Mouse (Mus musculus): ENCODE data around the gene Ahcyl1. TPM values are rescaled to one million over a fixed set of nuclear protein-coding genes. Genes with fewer than 3 reads are reported as not detected.
"Not testable (repeated sequence)": the region's sequence is repeated elsewhere in the genome, so short reads cannot be mapped to it uniquely, and the experiment has no call there.

Ahcyl1 gene
- polyA plus RNA-seq, 2 experiments: 28.6 to 30.1 TPM

DNA sequence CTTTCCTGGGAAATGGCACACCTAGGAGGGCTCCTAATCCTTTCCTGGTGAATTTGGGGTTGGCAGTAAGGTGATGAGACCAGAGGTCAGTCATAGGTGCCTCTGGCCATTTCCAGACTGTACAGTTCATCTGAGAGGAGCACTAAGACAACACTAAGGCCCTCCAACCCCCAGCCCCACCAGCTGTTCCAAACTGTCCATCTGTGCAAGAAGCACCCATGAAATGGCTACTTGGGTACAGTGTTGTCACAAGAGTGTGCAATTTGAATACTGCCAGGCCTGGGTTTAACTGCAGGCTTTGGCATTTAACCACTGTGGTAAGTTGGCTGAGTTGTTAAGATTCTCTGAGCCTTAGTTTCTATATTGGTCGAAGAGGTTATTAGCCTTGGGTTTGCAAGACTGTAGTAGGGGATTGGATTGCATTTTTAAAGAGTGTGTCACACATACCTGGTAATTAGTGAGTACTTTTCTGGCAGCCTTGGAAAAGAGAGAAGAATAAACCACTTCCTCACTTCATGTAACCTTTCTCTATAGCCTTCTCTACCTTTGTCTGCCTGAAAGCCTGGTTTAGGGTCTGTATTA is 41.3 kb upstream of the Ahcyl1 start:
- WGBS (ENCODE audit: insufficient replicate concordance): 47% methylated on average over 1 of the region's 1 CpGs
- ATAC-seq (ENCODE audit: insufficient read depth): no peak

DNA sequence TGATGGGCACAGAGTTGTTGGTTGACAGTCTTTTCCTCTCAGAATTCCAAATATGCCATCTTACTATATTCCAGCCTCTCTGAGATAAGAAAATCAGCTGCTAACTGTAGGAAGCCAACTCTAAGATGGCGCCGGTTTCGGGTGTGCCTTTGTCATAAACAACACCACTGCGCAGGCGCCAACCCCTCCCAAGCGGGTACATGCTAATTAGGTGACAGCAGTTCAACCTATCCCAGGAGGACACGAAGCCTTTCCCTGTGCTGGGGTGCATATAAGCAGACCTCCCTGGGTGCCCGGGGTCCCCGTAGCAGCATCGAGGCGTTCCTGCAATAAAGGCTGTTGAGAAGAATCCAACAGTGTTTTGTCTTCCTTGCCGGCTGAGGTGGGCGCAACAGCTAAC is 39.3 kb upstream of the Ahcyl1 start:
- H3K4me3 ChIP-seq (ENCODE audit: insufficient read depth in 1 of 2, low read depth in 2 of 2, low read length in 2 of 2); ATAC-seq (ENCODE audit: insufficient read depth); H3K27me3 ChIP-seq (ENCODE audit: control insufficient read depth, insufficient read depth, low read length); H3K36me3 ChIP-seq (replicated peaks; ENCODE audit: control insufficient read depth, insufficient read depth, low read depth); H3K4me1 ChIP-seq (replicated peaks; ENCODE audit: control insufficient read depth in 2 of 2, insufficient read depth in 2 of 2, low read length in 1 of 2); DNase-seq (ENCODE audit: low read depth in 3 of 3, low spot score in 3 of 3); H3K9ac ChIP-seq (replicated peaks); H3K27ac ChIP-seq; H3K4me2 ChIP-seq (ENCODE audit: low read depth); H3K9me3 ChIP-seq (ENCODE audit: control insufficient read depth, low read length): not testable (repeated sequence)
- WGBS (ENCODE audit: insufficient replicate concordance): 84% methylated on average over 13 of the region's 13 CpGs

More for the DNA sequence above, 41.3 kb upstream of the Ahcyl1 start:
- Histone ChIP-seq H3K36me3 (replicated peaks; ENCODE audit: control insufficient read depth, insufficient read depth, low read depth) (no peaks in the 10 kb centered on the region), H3K4me3 (ENCODE audit: insufficient read depth in 1 of 2, low read depth in 2 of 2, low read length in 2 of 2) (no peak overlapping the region), H3K9me3 (ENCODE audit: control insufficient read depth, low read length) (no peaks in the 10 kb centered on the region), H3K27ac (no peak overlapping the region), H3K4me1 (replicated peaks; ENCODE audit: control insufficient read depth in 2 of 2, insufficient read depth in 2 of 2, low read length in 1 of 2) (peaks cover 0 to 13% of the 10 kb centered on the region in 2 experiments; a peak in 1 of 4 replicates), H3K27me3 (ENCODE audit: control insufficient read depth, insufficient read depth, low read length) (no peaks in the 10 kb centered on the region), H3K9ac (replicated peaks) (no peak overlapping the region), H3K4me2 (ENCODE audit: low read depth) (no peak overlapping the region)
- no peak for TF ChIP-seq CTCF (IDR thresholded peaks at IDR 0.05; ENCODE audit: low read depth)
- no peak for TF ChIP-seq EP300 (IDR thresholded peaks at IDR 0.05; ENCODE audit: low read depth)
- DNase-seq (ENCODE audit: low read depth in 3 of 3, low spot score in 3 of 3): no peak

DNA sequence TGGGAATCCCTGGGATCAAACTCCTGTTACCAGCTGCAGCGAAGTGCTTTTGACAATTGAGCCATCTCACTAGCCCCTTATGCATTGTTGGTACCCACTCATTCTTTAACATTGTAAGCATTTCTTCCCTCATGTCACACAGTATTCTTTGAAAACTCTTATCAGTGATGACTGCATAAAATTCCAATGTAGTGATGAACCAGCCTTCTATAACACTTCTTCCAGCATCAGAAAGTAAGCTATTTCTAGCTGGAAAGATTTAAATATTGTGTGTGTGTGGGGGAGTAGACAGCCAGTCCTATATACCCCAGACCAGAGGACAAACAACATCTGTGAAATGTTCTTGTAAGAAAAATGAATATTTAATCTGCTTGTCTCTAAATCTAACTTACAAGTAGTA is 37.0 kb upstream of the Ahcyl1 start:
- no peak for ATAC-seq (ENCODE audit: insufficient read depth)
- H3K9ac ChIP-seq (replicated peaks): no peak overlapping the region
- H3K36me3 ChIP-seq (replicated peaks; ENCODE audit: control insufficient read depth, insufficient read depth, low read depth): no peaks in the 10 kb centered on the region
- no peak for TF ChIP-seq CTCF (IDR thresholded peaks at IDR 0.05; ENCODE audit: low read depth)
- TF ChIP-seq EP300 (IDR thresholded peaks at IDR 0.05; ENCODE audit: low read depth): no peak
- H3K4me1 ChIP-seq (replicated peaks; ENCODE audit: control insufficient read depth in 2 of 2, insufficient read depth in 2 of 2, low read length in 1 of 2): no peaks in the 10 kb centered on the region
- no peak for DNase-seq (ENCODE audit: low read depth in 3 of 3, low spot score in 3 of 3)
- H3K27ac ChIP-seq: no peak overlapping the region
- no peak overlapping the region for H3K4me2 ChIP-seq (ENCODE audit: low read depth)
- H3K4me3 ChIP-seq (ENCODE audit: insufficient read depth in 1 of 2, low read depth in 2 of 2, low read length in 2 of 2): no peak overlapping the region
- no peaks in the 10 kb centered on the region for H3K27me3 ChIP-seq (ENCODE audit: control insufficient read depth, insufficient read depth, low read length)
- H3K9me3 ChIP-seq (ENCODE audit: control insufficient read depth, low read length): no peaks in the 10 kb centered on the region
- WGBS (ENCODE audit: insufficient replicate concordance): 64% methylated on average over 1 of the region's 1 CpGs

DNA sequence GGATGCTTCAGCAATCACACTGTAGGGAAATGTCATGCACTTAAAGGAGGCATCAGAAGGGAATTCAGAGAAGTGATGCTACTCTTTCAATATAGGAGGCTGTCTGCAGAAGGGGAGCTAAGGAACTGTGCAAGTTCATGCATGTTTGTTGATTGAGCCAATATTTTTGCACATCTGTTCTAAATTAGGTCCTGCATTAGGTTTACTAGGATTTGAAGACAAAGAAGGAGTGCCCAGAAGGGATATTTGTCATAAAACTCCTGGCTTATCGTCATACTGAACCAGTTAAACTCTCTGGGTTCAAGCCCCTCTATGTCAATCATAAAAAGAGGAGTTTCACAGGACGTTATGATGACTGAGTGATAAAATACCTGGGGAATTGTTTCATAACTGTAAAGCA is 33.9 kb upstream of the Ahcyl1 start:
- no peak overlapping the region for H3K9ac ChIP-seq (replicated peaks)
- no peaks in the 10 kb centered on the region for H3K9me3 ChIP-seq (ENCODE audit: control insufficient read depth, low read length)
- WGBS (ENCODE audit: insufficient replicate concordance): 54% methylated on average over 2 of the region's 2 CpGs
- no peak for DNase-seq (ENCODE audit: low read depth in 3 of 3, low spot score in 3 of 3)
- no peak for ATAC-seq (ENCODE audit: insufficient read depth)
- H3K4me2 ChIP-seq (ENCODE audit: low read depth): no peak overlapping the region
- no peaks in the 10 kb centered on the region for H3K27me3 ChIP-seq (ENCODE audit: control insufficient read depth, insufficient read depth, low read length)
- TF ChIP-seq EP300 (IDR thresholded peaks at IDR 0.05; ENCODE audit: low read depth) (no peak), CTCF (IDR thresholded peaks at IDR 0.05; ENCODE audit: low read depth) (no peak)
- H3K4me3 ChIP-seq (ENCODE audit: insufficient read depth in 1 of 2, low read depth in 2 of 2, low read length in 2 of 2): no peak overlapping the region
- H3K4me1 ChIP-seq (replicated peaks; ENCODE audit: control insufficient read depth in 2 of 2, insufficient read depth in 2 of 2, low read length in 1 of 2): no peaks in the 10 kb centered on the region
- H3K27ac ChIP-seq: no peak overlapping the region
- no peaks in the 10 kb centered on the region for H3K36me3 ChIP-seq (replicated peaks; ENCODE audit: control insufficient read depth, insufficient read depth, low read depth)

DNA sequence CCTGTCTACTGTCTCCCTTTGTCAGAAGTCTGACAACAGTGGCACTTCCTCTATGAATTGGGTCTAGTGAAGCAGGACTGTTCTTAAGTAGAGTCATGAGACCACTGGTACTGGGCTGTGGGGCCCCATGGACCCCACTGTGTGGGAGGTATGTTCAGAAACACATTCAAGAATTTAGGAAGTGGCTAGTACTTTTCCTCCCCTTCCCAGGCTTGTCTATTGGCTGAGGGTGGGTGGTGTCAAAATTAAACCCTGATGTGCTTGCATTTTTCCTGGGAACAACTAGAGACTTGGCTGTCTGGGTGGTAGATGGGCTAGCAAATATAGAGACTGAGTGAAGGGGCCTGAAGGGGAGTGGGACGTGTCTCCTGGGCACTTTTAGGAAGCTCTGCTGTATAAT is 32.1 kb upstream of the Ahcyl1 start:
- DNase-seq (ENCODE audit: low read depth in 3 of 3, low spot score in 3 of 3) (no peak), ATAC-seq (ENCODE audit: insufficient read depth) (no peak)
- H3K9me3 ChIP-seq (ENCODE audit: control insufficient read depth, low read length): no peaks in the 10 kb centered on the region
- H3K27me3 ChIP-seq (ENCODE audit: control insufficient read depth, insufficient read depth, low read length): no peaks in the 10 kb centered on the region
- no peaks in the 10 kb centered on the region; a peak in 1 of 4 replicates for H3K4me1 ChIP-seq (replicated peaks; ENCODE audit: control insufficient read depth in 2 of 2, insufficient read depth in 2 of 2, low read length in 1 of 2)
- H3K36me3 ChIP-seq (replicated peaks; ENCODE audit: control insufficient read depth, insufficient read depth, low read depth): no peaks in the 10 kb centered on the region
- no peak overlapping the region for H3K27ac ChIP-seq
- H3K4me3 ChIP-seq (ENCODE audit: insufficient read depth in 1 of 2, low read depth in 2 of 2, low read length in 2 of 2): no peak overlapping the region
- TF ChIP-seq CTCF (IDR thresholded peaks at IDR 0.05; ENCODE audit: low read depth) (no peak), EP300 (IDR thresholded peaks at IDR 0.05; ENCODE audit: low read depth) (no peak)
- no peak overlapping the region for H3K4me2 ChIP-seq (ENCODE audit: low read depth)
- H3K9ac ChIP-seq (replicated peaks): no peak overlapping the region
- 28% methylated on average over 1 of the region's 1 CpGs for WGBS (ENCODE audit: insufficient replicate concordance)
